Mouse (Mus musculus) urinary bladder, postnatal 10 days (tissue): ENCODE results near the gene Zpr1.

Experiments
- DNase-seq: peaks from one replicate; pipeline ENCODE4 v3.0.0; 2022; ENCODE audit warnings: low spot score

Zpr1 gene

GRCm38 (mm10) chr9:46329250-46329648 lies 56.4 kb downstream of the Zpr1 start:
- DNase-seq = no peak

GRCm38 (mm10) chr9:46329801-46330585 lies 57.1 kb downstream of the Zpr1 start:
- peak; percentile 4 for DNase-seq

GRCm38 (mm10) chr9:46330586-46330895 lies 57.7 kb downstream of the Zpr1 start:
- DNase-seq = no peak

GRCm38 (mm10) chr9:46331301-46331700 lies 58.4 kb downstream of the Zpr1 start:
- no peak for DNase-seq
